Mouse (Mus musculus) intestine, embryonic 16.5 days (tissue): Measurements from ENCODE around the gene Gnao1. TPM values are rescaled to one million over a fixed set of nuclear protein-coding genes. Genes with fewer than 3 reads are reported as not detected.
A peak's percentile ranks its signal among the peaks of the same experiment; 100 is the strongest.

Experiments
- ATAC-seq: fragments of 200-750 bp; cut with Nextera tagmentation; 2 replicates; pipeline ENCODE4 v1.8.0; 2017; ENCODE audit warnings: moderate TSS enrichment, moderate library complexity
- H3K27ac ChIP-seq: fragments of 300-500 bp; sonication (generic); 2 replicates; pipeline ENCODE4 v1.5.1; 2014; ENCODE audit warnings: mild to moderate bottlenecking, low read length
- H3K27me3 ChIP-seq: fragments of 300-500 bp; sonication (generic); replicated peaks from 2 replicates; pipeline ENCODE4 v1.6.1; 2014; ENCODE audit warnings: low read length, control low read depth, mixed read lengths; ENCODE audit not compliant: control insufficient read depth, insufficient read depth
- H3K36me3 ChIP-seq: fragments of 300-500 bp; sonication (generic); 2 replicates; pipeline ENCODE4 v1.6.1; 2014; ENCODE audit warnings: low read length, control low read depth; ENCODE audit not compliant: control insufficient read depth, insufficient read depth
- H3K4me1 ChIP-seq: fragments of 300-500 bp; sonication (generic); 2 replicates; pipeline ENCODE4 v1.6.1; 2014; ENCODE audit warnings: low read length, control low read depth, mixed read lengths; ENCODE audit not compliant: control insufficient read depth, insufficient read depth
- H3K4me2 ChIP-seq: fragments of 300-500 bp; sonication (generic); 2 replicates; pipeline ENCODE4 v1.6.1; 2014; ENCODE audit warnings: low read depth, low read length, control low read depth
- H3K4me3 ChIP-seq: fragments of 300-500 bp; sonication (generic); 2 replicates; pipeline ENCODE4 v1.5.1; 2014; ENCODE audit warnings: mild to moderate bottlenecking, low read length
- H3K9ac ChIP-seq: fragments of 300-500 bp; sonication (generic); 2 replicates; pipeline ENCODE4 v1.6.1; 2014; ENCODE audit warnings: low read depth, low read length
- H3K9me3 ChIP-seq: fragments of 300-500 bp; sonication (generic); 2 replicates; pipeline ENCODE4 v1.6.1; 2016; ENCODE audit warnings: low read length, control low read depth; ENCODE audit not compliant: control insufficient read depth
- WGBS: fragments of 180-500 bp; shearing (Covaris S2); extraction: QIAGEN DNeasy Blood & Tissue Kit; methylation state at CpG from one replicate; pipeline ENCODE4 v1.1.7; 2014; 5-methylcytosine and 5-hydroxymethylcytosine counted together
- polyA plus RNA-seq: library from polyadenylated mRNA; unstranded; fragments of >200 nt; fragmentation: Nextera tagmentation; extraction: Ambion mirVana; gene quantifications from 2 replicates; pipeline ENCODE4 v1.2.1, GENCODE M21; 2015

Gene Gnao1
- polyA plus RNA-seq, 1 experiment from 2014 or later, result 10.6 TPM

DNA sequence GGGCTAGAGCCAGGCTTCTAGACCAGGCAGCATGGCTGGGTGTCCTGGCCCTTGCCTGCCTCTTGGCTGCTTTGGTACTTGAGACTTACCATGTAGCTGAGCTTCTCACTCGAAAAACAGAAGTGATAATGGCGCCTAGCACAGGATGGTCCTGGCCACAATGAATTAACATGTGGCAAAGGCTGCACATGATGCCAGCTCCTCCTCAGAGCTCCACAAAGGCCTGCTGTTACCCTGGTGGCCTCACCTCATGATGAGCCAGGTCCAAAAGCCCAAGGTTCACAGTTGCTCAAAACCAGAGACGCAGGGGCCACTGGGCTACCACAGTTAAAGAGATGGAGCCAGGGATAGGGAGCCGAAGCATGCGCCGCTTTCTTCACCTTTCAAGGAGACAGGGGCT is 97.2 kb downstream of the Gnao1 start:
- H3K9ac ChIP-seq, result no peak overlapping the region
- no peaks in the 10 kb centered on the region for H3K36me3 ChIP-seq
- no peaks in the 10 kb centered on the region for H3K9me3 ChIP-seq
- H3K4me3 ChIP-seq, result no peak overlapping the region
- H3K4me1 ChIP-seq, result peaks cover 28% of the 10 kb centered on the region
- WGBS, result 93% methylated on average over 6 of the region's 6 CpGs
- no peak overlapping the region for H3K4me2 ChIP-seq
- no peaks in the 10 kb centered on the region for H3K27me3 ChIP-seq
- no peak overlapping the region for H3K27ac ChIP-seq
- no peak for ATAC-seq

DNA sequence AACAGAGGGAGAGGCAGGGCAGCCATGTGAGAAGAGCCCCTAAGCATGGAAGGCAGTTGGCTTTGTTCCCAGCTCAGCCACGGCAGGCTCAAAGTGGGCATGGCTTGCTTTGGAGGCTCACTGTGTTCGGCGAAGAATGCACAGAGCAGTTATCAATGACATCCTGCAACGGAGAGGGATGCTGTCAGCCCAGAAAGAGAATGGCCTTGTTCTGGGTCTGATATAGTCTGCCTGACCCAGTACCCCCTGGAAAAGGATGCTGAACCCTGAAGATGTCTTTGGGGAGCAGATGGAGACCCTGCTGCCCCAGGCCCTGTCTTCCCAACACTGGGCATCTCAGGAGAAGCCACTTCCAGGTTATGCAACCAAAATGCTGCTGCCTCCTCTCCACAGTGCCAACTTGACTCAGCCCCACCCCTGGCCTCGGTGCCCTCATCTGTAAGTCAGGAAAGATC is 98.2 kb downstream of the Gnao1 start:
- Histone ChIP-seq H3K27me3 (no peaks in the 10 kb centered on the region), H3K9me3 (no peaks in the 10 kb centered on the region), H3K36me3 (no peaks in the 10 kb centered on the region), H3K4me1 (peaks cover 38% of the 10 kb centered on the region), H3K4me3 (no peak overlapping the region), H3K4me2 (no peak overlapping the region), H3K27ac (peak overlapping the region; percentile 85), H3K9ac (0 out of 2 replicates have a peak overlapping the region, but pooled peaks have one; percentile 40)
- no peak for ATAC-seq
- 37% methylated on average over 5 of the region's 5 CpGs for WGBS

DNA sequence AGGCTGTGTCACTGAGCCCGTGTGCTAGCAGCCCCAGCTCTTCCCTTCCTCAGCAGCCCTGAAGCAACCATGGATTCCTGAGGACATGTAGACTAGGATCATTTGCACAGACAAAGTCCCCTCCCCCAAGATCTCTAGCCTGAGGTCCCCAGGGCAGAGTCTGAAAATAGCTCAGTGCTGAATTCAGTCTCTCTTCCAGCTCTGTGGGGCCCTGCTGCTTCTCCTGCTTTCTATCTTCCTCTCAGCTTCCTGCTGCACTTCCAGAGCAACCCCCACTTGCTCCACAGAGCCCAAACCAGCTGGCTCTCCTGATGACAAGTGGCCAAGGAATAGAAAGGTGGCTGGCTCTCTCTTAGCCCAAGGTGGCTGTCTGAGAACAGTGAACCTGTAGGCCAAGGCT is 98.8 kb downstream of the Gnao1 start:
- Histone ChIP-seq H3K36me3 (no peaks in the 10 kb centered on the region), H3K9me3 (no peaks in the 10 kb centered on the region), H3K4me1 (peaks cover 39% of the 10 kb centered on the region), H3K27ac (peak overlapping the region; percentile 85), H3K9ac (0 out of 2 replicates have a peak overlapping the region, but pooled peaks have one; percentile 40), H3K4me3 (no peak overlapping the region), H3K4me2 (no peak overlapping the region), H3K27me3 (no peaks in the 10 kb centered on the region)
- 29% methylated on average over 1 of the region's 1 CpGs for WGBS
- peak; percentile 47 for ATAC-seq

DNA sequence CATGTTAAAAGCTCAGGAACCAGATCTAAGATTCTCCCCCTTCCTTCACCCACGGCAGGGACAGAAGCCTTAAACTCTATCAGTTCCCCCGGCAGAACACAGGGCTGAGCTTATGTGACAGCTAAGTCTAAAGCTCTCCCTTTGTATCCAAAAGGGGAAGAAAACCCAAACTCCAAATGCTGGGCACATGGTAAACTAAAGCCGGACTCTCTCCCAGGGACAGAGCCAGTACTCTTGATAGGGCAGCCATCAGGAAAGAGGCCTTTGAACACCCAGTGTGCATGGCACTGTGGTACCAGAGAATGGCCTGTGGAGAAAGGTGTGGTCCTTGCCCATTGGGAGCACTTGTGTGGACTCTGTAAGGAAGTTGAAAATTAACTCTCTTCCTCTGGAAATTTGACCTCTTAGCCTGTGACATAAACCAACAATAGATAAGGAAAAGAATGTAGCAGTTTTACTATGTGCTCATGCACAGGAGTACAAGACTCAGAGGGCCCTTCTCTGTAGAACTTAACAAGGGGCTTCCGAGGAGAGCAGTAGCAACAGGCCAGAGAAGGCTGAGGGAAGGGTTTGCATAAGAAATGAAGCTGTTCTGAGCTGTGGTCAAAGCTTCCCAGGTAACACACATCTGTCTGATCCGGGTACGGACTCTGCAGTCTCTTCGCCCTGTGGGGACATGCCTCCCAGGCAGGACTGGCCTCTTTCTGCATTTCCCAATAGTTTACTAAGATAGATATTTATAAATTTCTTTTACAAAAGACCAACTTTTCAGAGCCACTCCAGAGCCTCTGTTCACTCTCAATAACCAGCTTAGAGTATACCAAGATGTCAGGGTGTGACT is 102.2 kb downstream of the Gnao1 start:
- H3K9ac ChIP-seq, result peak overlapping the region; percentile 43
- no peak overlapping the region for H3K4me3 ChIP-seq
- peak; percentile 93 for ATAC-seq
- H3K4me2 ChIP-seq, result peak overlapping the region; percentile 17; the same call in 1 of the 2 replicates
- H3K4me1 ChIP-seq, result peaks cover 44% of the 10 kb centered on the region
- H3K27me3 ChIP-seq, result no peaks in the 10 kb centered on the region
- no peaks in the 10 kb centered on the region for H3K9me3 ChIP-seq
- WGBS, result 38% methylated on average over 7 of the region's 7 CpGs
- no peaks in the 10 kb centered on the region for H3K36me3 ChIP-seq
- H3K27ac ChIP-seq, result peak overlapping the region; percentile 93

DNA sequence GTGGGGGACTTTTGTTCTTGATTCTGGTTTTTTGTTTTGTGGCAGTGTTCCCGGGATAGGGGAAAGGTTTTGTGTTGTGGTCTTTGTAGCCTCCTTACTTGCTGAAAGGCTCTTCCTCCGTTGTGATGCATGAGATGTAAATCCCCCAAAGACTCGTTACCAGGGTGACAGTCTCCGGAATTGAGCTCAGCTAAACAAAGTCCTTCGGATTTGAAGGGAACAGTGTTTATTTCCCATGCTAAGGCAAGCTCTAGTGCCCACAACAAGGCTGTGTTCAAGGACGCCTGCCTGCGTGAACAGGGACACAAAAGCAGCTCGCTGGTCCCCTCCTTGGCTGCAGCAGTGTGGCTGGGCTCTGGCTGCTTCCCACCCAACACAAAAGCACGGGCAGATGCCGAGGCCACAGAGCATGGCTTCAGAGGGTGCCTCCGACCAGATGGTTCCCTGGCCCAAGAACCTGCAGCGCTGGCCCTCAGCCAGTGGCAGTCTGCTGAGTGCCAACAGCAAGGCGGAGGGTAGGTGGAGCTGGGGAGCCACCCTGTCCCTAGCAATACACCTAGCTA is 108.2 kb downstream of the Gnao1 start:
- Histone ChIP-seq H3K4me3 (no peak overlapping the region), H3K9me3 (no peaks in the 10 kb centered on the region), H3K4me1 (peaks cover 21% of the 10 kb centered on the region), H3K4me2 (no peak overlapping the region), H3K27me3 (no peaks in the 10 kb centered on the region), H3K9ac (0 out of 2 replicates have a peak overlapping the region, but pooled peaks have one; percentile 28), H3K27ac (no peak overlapping the region), H3K36me3 (no peaks in the 10 kb centered on the region)
- 47% methylated on average over 13 of the region's 13 CpGs for WGBS
- ATAC-seq, result no peak

DNA sequence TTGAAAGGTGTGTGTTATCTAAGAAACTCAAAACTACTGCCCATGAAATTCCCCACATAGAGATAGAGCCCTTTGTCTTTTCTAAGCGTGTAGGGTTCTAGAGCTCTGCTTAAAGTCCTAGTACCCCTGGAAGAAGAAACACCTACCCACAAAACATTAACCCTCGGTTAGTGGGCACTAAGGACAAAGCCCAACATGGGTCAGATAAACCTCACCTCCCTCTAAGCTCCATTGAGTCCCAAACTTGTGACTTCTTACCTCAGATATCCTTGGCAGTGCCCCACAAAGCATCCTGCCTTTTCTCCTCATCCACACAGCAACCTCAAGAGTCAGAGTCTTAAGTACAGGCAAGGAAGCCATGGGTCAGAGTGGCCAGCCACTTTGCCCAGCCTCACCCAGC is 108.8 kb downstream of the Gnao1 start:
- WGBS, result 84% methylated on average over 2 of the region's 2 CpGs
- Histone ChIP-seq H3K36me3 (no peaks in the 10 kb centered on the region), H3K27me3 (no peaks in the 10 kb centered on the region), H3K4me2 (no peak overlapping the region), H3K4me1 (peaks cover 20% of the 10 kb centered on the region), H3K27ac (no peak overlapping the region), H3K4me3 (no peak overlapping the region), H3K9me3 (no peaks in the 10 kb centered on the region), H3K9ac (no peak overlapping the region)
- no peak for ATAC-seq

DNA sequence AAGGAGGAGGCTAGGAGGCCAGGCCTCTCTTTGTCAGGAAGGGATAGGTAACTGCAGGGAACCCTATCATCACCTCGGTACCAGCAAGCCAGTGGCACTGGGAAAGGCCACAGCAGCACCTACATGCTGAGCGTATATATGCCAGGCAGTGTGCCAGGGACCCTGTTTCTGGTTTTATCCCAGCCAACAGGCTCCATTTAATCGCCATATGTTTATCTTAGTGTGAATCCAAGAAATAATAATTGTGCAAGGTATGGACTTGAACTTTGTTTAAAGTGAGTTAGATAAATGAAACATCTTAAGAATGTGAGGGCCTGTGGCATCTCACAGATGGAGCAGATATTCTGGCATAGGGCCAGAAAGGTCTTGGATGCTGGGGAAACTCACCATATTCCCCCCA is 109.7 kb downstream of the Gnao1 start:
- 43% methylated on average over 3 of the region's 3 CpGs for WGBS
- Histone ChIP-seq H3K27me3 (no peaks in the 10 kb centered on the region), H3K9me3 (no peaks in the 10 kb centered on the region), H3K4me3 (no peak overlapping the region), H3K36me3 (no peaks in the 10 kb centered on the region), H3K9ac (no peak overlapping the region), H3K4me1 (peaks cover 25% of the 10 kb centered on the region), H3K27ac (peak overlapping the region; percentile 9; the same call in 1 of the 2 replicates), H3K4me2 (no peak overlapping the region)
- ATAC-seq, result no peak

DNA sequence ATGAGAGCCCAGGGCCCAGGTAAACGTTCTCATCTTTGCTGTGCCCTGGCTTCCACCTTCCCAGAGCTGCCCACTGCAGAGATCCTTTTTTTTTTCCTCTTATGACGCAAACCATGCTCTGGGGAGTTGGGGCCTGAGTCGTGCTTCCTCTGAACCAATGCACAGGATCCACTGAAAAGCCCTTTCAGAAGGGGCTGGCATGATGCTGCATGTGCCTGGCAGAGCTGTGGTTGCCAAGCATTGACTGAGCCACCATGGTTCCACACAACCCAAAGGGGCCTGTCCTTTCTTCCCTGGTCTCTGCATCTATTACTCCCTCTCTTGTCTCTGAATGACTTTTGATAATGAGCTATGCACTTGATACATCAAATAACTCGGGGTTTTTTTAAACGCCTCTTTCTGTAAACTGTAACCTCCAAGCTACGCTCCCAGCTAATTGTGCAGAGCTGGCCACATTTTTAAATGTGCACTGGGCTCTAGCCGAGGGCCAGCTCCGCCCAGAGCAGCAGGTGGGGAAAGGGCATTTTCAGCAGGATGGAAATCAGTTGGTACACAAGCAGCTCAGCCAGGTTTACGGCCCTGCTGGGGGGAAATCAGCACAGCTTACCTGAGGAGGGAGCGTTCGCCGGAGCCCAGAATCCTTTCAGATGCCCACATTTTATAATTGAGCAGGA is 110.3 kb downstream of the Gnao1 start:
- Histone ChIP-seq H3K9me3 (no peaks in the 10 kb centered on the region), H3K4me1 (peaks cover 25% of the 10 kb centered on the region), H3K9ac (no peak overlapping the region), H3K27ac (peak overlapping the region; percentile 20; the same call in 1 of the 2 replicates), H3K36me3 (no peaks in the 10 kb centered on the region), H3K4me2 (no peak overlapping the region), H3K27me3 (no peaks in the 10 kb centered on the region), H3K4me3 (no peak overlapping the region)
- WGBS, result 49% methylated on average over 12 of the region's 12 CpGs
- ATAC-seq, result no peak

DNA sequence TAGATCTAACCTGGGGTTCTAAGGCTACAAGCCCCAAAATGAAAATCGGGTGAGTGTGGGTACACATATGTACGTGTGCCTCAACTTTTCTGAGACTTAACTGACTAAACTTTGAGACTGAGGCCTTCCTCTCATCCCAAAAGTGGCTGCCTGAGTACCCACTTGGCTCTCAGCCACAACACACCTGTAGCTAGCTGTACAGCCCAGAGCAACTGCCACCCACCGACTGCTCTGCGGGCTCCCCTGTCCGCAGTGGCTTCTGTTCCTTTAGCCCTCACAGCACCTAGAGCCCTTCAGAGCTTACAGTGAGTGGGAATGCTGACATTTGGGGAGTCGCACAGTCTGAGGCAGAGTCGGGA is 110.8 kb downstream of the Gnao1 start:
- no peak for ATAC-seq
- Histone ChIP-seq H3K4me2 (no peak overlapping the region), H3K9ac (no peak overlapping the region), H3K27ac (no peak overlapping the region), H3K27me3 (no peaks in the 10 kb centered on the region), H3K9me3 (no peaks in the 10 kb centered on the region), H3K4me1 (peaks cover 25% of the 10 kb centered on the region), H3K36me3 (no peaks in the 10 kb centered on the region), H3K4me3 (no peak overlapping the region)
- WGBS, result 82% methylated on average over 7 of the region's 7 CpGs
